Mouse (Mus musculus) liver, embryonic 13.5 days (tissue): Measurements from ENCODE around the gene Nat10. TPM values are rescaled to one million over a fixed set of nuclear protein-coding genes. Genes with fewer than 3 reads are reported as not detected.

Experiments used
- ATAC-seq: fragments of 200-750 bp; cut with Nextera tagmentation; 2 replicates; pipeline ENCODE4 v1.8.0; 2017; ENCODE audit warnings: low read depth, mild to moderate bottlenecking, moderate number of reproducible peaks, moderate library complexity
- DNase-seq: peaks from one replicate; pipeline ENCODE4 v3.0.0; 2022
- H3K27ac ChIP-seq: fragments of 300-500 bp; sonication (generic); 2 replicates; pipeline ENCODE4 v1.5.1; 2015; ENCODE audit warnings: moderate library complexity, mild to moderate bottlenecking, inconsistent platforms
- H3K27me3 ChIP-seq: fragments of 300-500 bp; sonication (generic); 2 replicates; pipeline ENCODE4 v1.6.1; 2015; ENCODE audit warnings: mild to moderate bottlenecking, inconsistent platforms
- H3K36me3 ChIP-seq: fragments of 300-500 bp; sonication (generic); 2 replicates; pipeline ENCODE4 v1.6.1; 2015; ENCODE audit warnings: mild to moderate bottlenecking, inconsistent platforms
- H3K4me1 ChIP-seq: fragments of 300-500 bp; sonication (generic); replicated peaks from 2 replicates; pipeline ENCODE4 v1.6.1; 2015; ENCODE audit warnings: inconsistent platforms
- H3K4me2 ChIP-seq: fragments of 300-500 bp; sonication (generic); 2 replicates; pipeline ENCODE4 v1.6.1; 2015; ENCODE audit warnings: inconsistent platforms, mild to moderate bottlenecking, moderate library complexity
- H3K4me3 ChIP-seq: fragments of 300-500 bp; sonication (generic); replicated peaks from 2 replicates; pipeline ENCODE4 v1.5.1; 2015; ENCODE audit warnings: mild to moderate bottlenecking, inconsistent platforms
- H3K9ac ChIP-seq: fragments of 300-500 bp; sonication (generic); 2 replicates; pipeline ENCODE4 v1.6.1; 2015; ENCODE audit warnings: mild to moderate bottlenecking, inconsistent platforms
- H3K9me3 ChIP-seq: fragments of 300-500 bp; sonication (generic); replicated peaks from 2 replicates; pipeline ENCODE4 v1.6.1; 2016; ENCODE audit warnings: inconsistent platforms
- WGBS: fragments of 180-500 bp; shearing (Covaris S2); methylation state at CpG from one replicate; pipeline ENCODE4 v1.1.7; 2015; ENCODE audit not compliant: insufficient replicate concordance; 5-methylcytosine and 5-hydroxymethylcytosine counted together
- polyA plus RNA-seq: library from polyadenylated mRNA; unstranded; fragments of >200 nt; fragmentation: Nextera tagmentation; extraction: Ambion mirVana; gene quantifications from 2 replicates; pipeline ENCODE4 v1.2.1, GENCODE M21; 2015

Gene Nat10
- polyA plus RNA-seq, 1 experiment from 2014 or later: 20.7 TPM

DNA sequence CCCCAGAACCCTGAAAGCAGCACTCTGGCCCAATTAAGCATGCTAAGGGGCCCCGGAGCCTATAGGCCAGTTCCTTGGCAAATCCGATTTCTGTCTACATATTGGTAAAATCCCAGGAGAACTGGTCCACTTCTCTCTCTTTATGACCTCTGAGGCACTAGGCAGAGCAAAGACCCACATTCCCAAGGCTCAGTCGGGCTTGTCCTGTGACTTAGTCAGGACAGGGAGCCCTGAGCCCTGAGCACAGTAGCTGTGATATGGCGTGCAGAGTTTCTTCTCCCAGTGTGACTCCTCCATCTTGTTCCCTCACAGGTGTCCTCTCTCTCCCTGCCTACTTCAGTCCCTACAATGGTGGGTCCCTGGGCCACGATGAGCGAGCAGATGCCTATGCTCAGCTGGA, 82.6 kb downstream of the Nat10 start:
- H3K9ac ChIP-seq: no peak overlapping the region
- ATAC-seq: no peak

DNA sequence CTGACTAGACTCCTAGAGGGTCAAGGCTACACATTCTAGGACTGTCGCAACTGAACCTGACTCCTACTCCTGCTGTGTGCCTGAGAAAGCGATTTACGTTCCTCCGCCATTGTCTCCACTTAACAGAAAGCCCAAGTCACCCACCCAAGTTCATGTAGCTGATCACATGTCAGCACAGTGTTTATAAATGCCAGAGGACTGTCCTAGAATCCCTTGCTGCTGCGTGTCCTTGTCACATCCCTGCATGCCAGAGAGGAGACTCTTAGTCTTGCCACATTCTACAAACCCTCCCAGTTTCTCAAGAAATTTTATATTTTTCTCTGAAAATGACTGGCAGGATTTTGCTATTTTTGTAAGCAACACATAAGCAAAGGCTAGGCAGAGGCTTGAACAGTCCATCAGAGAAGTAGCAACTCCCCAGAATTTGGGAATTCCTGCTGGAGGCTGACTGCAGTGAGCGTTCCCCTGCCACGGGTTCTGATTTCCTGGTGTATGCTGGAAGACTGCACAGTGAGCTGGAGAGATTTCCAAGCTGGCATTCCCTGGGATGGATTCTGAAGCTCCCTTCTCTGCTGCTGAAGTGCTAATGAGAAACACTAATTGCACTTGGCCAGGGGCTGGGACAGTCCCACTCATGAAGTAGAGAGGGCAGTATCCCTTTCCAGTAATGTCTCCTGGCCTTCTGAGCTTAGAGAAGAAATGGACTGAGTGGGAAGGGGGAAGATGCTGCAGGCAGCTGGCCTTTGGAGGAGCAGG, 83.3 kb downstream of the Nat10 start:
- DNase-seq (no peak), ATAC-seq (no peak)
- no peak overlapping the region for H3K9ac ChIP-seq
- no peak overlapping the region for H3K4me3 ChIP-seq
- 0 out of 2 replicates have a peak, but pooled peaks cover 3% of the 10 kb centered on the region for H3K27me3 ChIP-seq
- peaks cover 3% of the 10 kb centered on the region for H3K4me1 ChIP-seq
- no peak overlapping the region for H3K27ac ChIP-seq
- 81% methylated on average over 7 of the region's 7 CpGs for WGBS
- no peak overlapping the region for H3K4me2 ChIP-seq
- no peaks in the 10 kb centered on the region for H3K9me3 ChIP-seq
- no peaks in the 10 kb centered on the region for H3K36me3 ChIP-seq

More for the DNA sequence above, 82.6 kb downstream of the Nat10 start:
- no peak overlapping the region for H3K4me3 ChIP-seq
- H3K4me2 ChIP-seq: no peak overlapping the region
- H3K4me1 ChIP-seq: peaks cover 10% of the 10 kb centered on the region
- no peaks in the 10 kb centered on the region for H3K36me3 ChIP-seq
- H3K9me3 ChIP-seq: no peaks in the 10 kb centered on the region
- no peak overlapping the region for H3K27ac ChIP-seq
- 0 out of 2 replicates have a peak, but pooled peaks cover 3% of the 10 kb centered on the region for H3K27me3 ChIP-seq
- WGBS: 77% methylated on average over 6 of the region's 6 CpGs
- no peak for DNase-seq

DNA sequence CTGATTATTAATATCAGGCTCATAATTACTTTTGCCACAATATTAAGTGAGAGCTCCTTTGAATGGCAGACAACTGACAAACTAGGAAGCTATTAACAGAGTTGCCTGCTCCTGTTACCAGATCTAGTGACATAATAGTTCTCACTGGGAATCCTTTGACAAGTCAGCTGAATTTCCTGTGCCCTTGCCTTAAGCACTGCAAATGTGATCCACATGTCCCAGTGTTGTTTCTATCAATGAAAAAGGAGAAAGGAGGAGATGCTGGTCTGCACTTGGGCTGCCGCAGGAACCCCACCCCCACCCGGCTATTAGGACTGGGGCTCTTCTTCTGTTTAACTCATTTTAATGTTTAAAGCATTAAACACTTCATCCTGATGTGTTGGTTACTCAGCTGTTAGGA, 84.3 kb downstream of the Nat10 start:
- H3K4me2 ChIP-seq: no peak overlapping the region
- ATAC-seq (no peak), DNase-seq (no peak)
- H3K4me1 ChIP-seq: no peaks in the 10 kb centered on the region; the same call in none of the 2 replicates
- H3K4me3 ChIP-seq: no peak overlapping the region
- 0 out of 2 replicates have a peak, but pooled peaks cover 3% of the 10 kb centered on the region for H3K27me3 ChIP-seq
- no peak overlapping the region for H3K27ac ChIP-seq
- H3K9ac ChIP-seq: no peak overlapping the region
- no peaks in the 10 kb centered on the region for H3K36me3 ChIP-seq
- WGBS: 67% methylated on average over 2 of the region's 2 CpGs
- no peaks in the 10 kb centered on the region for H3K9me3 ChIP-seq

DNA sequence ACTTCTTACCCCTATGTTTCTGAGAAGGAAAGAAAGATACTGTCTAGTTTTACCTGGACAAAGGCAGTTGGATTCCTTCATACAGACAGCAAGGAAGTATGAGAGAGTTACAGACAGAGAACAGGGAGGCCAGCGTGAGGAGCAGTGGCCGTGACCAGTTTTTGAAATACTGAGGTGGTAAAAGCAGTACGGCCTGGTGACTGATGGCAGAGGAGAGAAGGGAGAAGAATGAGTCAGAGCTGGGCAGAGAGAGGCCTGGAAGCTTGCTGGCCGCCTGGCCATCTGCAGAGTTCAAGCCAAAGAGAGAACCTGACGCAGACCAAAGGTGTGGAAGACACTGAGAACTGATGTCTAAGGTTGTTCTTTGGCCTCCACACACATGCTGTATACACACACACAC, 85.7 kb downstream of the Nat10 start:
- DNase-seq: no peak
- no peak for ATAC-seq
- 74% methylated on average over 5 of the region's 5 CpGs for WGBS
- Histone ChIP-seq H3K27ac (no peak overlapping the region), H3K9me3 (no peaks in the 10 kb centered on the region), H3K4me1 (no peaks in the 10 kb centered on the region; the same call in 1 of the 2 replicates), H3K4me3 (no peak overlapping the region), H3K27me3 (0 out of 2 replicates have a peak, but pooled peaks cover 3% of the 10 kb centered on the region), H3K9ac (no peak overlapping the region), H3K4me2 (no peak overlapping the region), H3K36me3 (no peaks in the 10 kb centered on the region)

DNA sequence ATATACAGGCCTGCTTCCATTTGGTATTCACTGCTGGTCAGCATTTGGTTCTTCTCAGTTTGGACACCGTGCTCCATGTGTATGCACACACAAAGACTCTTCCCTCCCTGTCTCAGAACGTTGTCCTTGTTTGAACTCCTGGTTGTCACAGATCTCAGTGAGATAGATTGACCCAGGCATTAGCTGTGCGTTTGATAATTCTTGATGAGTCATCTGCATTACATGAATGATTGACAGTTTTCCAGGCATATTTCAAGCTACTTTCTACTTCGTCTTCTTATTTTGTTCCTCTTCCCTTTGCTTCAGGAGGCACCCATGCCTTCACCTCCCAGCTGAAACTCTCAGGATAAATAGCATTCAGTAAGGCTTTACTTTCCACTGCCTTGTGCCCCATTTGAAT, 87.5 kb downstream of the Nat10 start:
- no peak overlapping the region for H3K4me3 ChIP-seq
- H3K36me3 ChIP-seq: no peaks in the 10 kb centered on the region
- H3K9ac ChIP-seq: no peak overlapping the region
- no peaks in the 10 kb centered on the region; the same call in 1 of the 2 replicates for H3K4me1 ChIP-seq
- 33% methylated on average over 4 of the region's 4 CpGs for WGBS
- no peak for ATAC-seq
- no peak overlapping the region for H3K4me2 ChIP-seq
- no peaks in the 10 kb centered on the region for H3K27me3 ChIP-seq
- H3K9me3 ChIP-seq: no peaks in the 10 kb centered on the region
- H3K27ac ChIP-seq: no peak overlapping the region
- no peak for DNase-seq

DNA sequence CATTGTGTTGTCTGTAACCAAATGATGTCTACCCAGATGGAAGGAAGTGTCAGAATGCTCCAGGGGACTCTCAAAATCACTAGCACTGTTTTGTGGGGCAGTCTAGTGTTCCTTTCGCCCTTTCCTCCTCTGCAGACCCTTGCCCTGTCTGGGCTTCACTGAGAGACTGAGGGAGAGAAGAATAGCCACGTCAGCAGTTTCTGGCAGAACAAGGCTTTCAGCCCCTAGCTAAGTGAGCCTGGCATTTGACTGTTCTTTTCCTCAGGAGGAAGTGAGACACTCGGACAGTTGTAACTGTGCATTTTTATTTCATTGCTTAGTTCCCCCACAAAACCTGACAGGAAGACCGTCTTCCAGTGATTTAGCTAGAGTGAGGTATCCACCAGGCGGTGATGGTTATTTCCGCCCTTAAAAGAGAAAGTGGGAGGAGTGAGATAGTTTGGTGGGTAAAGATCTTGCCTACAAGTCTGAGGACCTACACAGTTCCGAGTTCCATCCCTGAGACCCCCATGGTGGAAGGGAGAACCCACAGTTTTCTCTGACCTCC, 88.4 kb downstream of the Nat10 start:
- H3K27ac ChIP-seq: no peak overlapping the region
- no peak overlapping the region for H3K4me2 ChIP-seq
- WGBS: 39% methylated on average over 7 of the region's 7 CpGs
- no peaks in the 10 kb centered on the region for H3K27me3 ChIP-seq
- ATAC-seq: no peak
- no peaks in the 10 kb centered on the region for H3K9me3 ChIP-seq
- H3K36me3 ChIP-seq: no peaks in the 10 kb centered on the region
- H3K9ac ChIP-seq: no peak overlapping the region
- no peaks in the 10 kb centered on the region; the same call in 1 of the 2 replicates for H3K4me1 ChIP-seq
- DNase-seq: no peak
- H3K4me3 ChIP-seq: no peak overlapping the region

Other genes starting within 250 kb of the Nat10 start
- gene Abtb2, start 195.0 kb downstream of the Nat10 start, polyA plus RNA-seq: 1.9 and 2.6 TPM in 2 replicates
- 134 and 178 TPM in 2 replicates for gene Caprin1, start 36.4 kb upstream of the Nat10 start, polyA plus RNA-seq
- gene Lmo2, start 196.7 kb upstream of the Nat10 start, polyA plus RNA-seq: 156 and 167 TPM in 2 replicates